8 mouse cellular contexts compared by ENCODE assay signal in genomic region chr6:142964531-142965385, GRCm38 (mm10). TPM values are rescaled to one million over a fixed set of nuclear protein-coding genes. Genes with fewer than 3 reads are reported as not detected.
DNase-seq lines count a peak whose midpoint lies in the region; ATAC-seq lines count a peak whose summit lies in the region.

No protein-coding gene starts in this region.

- peak overlapping the region; percentile 67 for H3K9ac ChIP-seq in intestine, embryonic 16.5 days (ENCODE audit: low read depth, low read length)

- H3K27me3 ChIP-seq in intestine, embryonic 16.5 days (replicated peaks; ENCODE audit: control insufficient read depth, insufficient read depth, low read length): peaks cover 23% of the 10 kb centered on the region
- H3K27me3 ChIP-seq in megakaryocyte, embryonic 14.5 days (replicated peaks): peaks cover 62% of the 10 kb centered on the region

- peak overlapping the region; percentile 94 for H3K4me2 ChIP-seq in intestine, embryonic 16.5 days (ENCODE audit: low read depth, low read length)

- H3K4me1 ChIP-seq in intestine, embryonic 16.5 days (ENCODE audit: control insufficient read depth, insufficient read depth, low read length): 0 out of 2 replicates have a peak, but pooled peaks cover 3% of the 10 kb centered on the region
- H3K4me1 ChIP-seq in megakaryocyte, embryonic 14.5 days: peaks cover 23% of the 10 kb centered on the region

- peak; percentile 90 to 91 for DNase-seq in cerebellum, postnatal 14 days
- DNase-seq in frontal cortex, postnatal 36 days (ENCODE audit: low spot score in 2 of 2): peak; percentile 79 to 90
- DNase-seq in left cerebral cortex, postnatal 14 days (ENCODE audit: low spot score in 2 of 2): peak; percentile 88 to 93
- peak; percentile 81 for DNase-seq in right cerebral cortex, postnatal 14 days
- DNase-seq in MN1 (ENCODE audit: low spot score): no peak

- intact Hi-C loops in left cerebral cortex, postnatal 14 days (cut with DNase I): loop anchor here (2.0 to 5.0 kb wide), 3 partner anchors 87 to 184 kb away; no protein-coding TSS in a partner anchor

- under 1% methylated on average over 39 of the region's 39 CpGs for WGBS in intestine, embryonic 16.5 days

- peak overlapping the region; percentile 54 for H3K27ac ChIP-seq in intestine, embryonic 16.5 days (ENCODE audit: low read length)

- peak; percentile 80 for ATAC-seq in activated CD4-positive, CD25-positive, alpha-beta regulatory T cell, adult 4 months
- ATAC-seq in intestine, embryonic 16.5 days: peak; percentile 88

- H3K4me3 ChIP-seq in intestine, embryonic 16.5 days (ENCODE audit: low read length): peak overlapping the region; percentile 59
- H3K4me3 ChIP-seq in megakaryocyte, embryonic 14.5 days (replicated peaks): peak overlapping the region; percentile 93

- no peaks in the 10 kb centered on the region for H3K36me3 ChIP-seq in intestine, embryonic 16.5 days (ENCODE audit: control insufficient read depth, insufficient read depth, low read length)
- H3K36me3 ChIP-seq in megakaryocyte, embryonic 14.5 days (replicated peaks; ENCODE audit: low read length): no peaks in the 10 kb centered on the region

- no peaks in the 10 kb centered on the region for H3K9me3 ChIP-seq in intestine, embryonic 16.5 days (ENCODE audit: control insufficient read depth, low read length)
- peaks cover 10% of the 10 kb centered on the region for H3K9me3 ChIP-seq in megakaryocyte, embryonic 14.5 days

RNA-seq across cellular contexts. Expression of gene St8sia1, which starts 0.5 kb away (rescaled TPM):
- polyA plus RNA-seq in activated CD4-positive, CD25-positive, alpha-beta regulatory T cell, adult 4 months (2017; shearing (Covaris generic)): 10 to 100 TPM; 10.6 to 11.5 TPM
- polyA plus RNA-seq in intestine, embryonic 16.5 days (2015; fragmentation: Nextera tagmentation; extraction: Ambion mirVana): 1.4 and 1.6 TPM in 2 replicates
- 10 to 100 TPM; 22.1 to 24.0 TPM for total RNA-seq in left cerebral cortex, postnatal 14 days (2021)
- polyA plus RNA-seq in megakaryocyte, embryonic 14.5 days (2012; ENCODE audit: insufficient read depth, low replicate concordance): 0.04 and 0.17 TPM in 2 replicates
